Comparison of ENCODE assay signal across 21 mouse cellular contexts in the genomic region with DNA sequence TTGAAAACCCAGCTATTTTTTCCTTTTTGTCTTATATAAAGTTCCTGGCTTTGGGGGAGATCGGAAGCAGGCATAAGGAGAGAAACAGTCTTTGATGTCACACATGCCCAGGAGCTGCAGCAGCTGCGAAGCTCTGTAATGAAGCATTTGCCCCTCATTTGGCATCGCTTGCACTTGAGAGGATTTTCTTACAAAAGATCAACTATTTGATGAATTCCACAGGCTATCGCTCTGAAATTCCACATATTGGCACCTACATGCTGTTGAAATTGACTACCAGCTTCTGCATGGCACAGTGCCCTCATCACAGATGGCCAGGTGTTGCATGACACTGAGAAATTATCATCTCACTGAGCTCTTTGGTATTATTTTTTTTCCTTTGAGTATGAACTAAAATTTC.
DNase-seq lines count a peak whose midpoint lies in the region; ATAC-seq and TF ChIP-seq lines count a peak whose summit lies in the region.
"Had no signal": no experiment of that assay in that cellular context is flagged by ENCODE, and none has a peak within 500 bp of the region (broad histone marks: within the 10 kb centered on the region; RNA-seq: fewer than 3 reads in every experiment).

No protein-coding gene starts in this region.

- H3K4me2 ChIP-seq in hindbrain, embryonic 14.5 days (replicated peaks): no peak overlapping the region
- H3K4me2 ChIP-seq in hindbrain, embryonic 11.5 days (replicated peaks; ENCODE audit: low read depth, low read length): no peak overlapping the region
- H3K4me2 ChIP-seq in midbrain, embryonic 14.5 days (ENCODE audit: low read length): no peak overlapping the region
- H3K4me2 ChIP-seq in midbrain, embryonic 11.5 days: no peak overlapping the region
- H3K4me2 ChIP-seq in forebrain, embryonic 16.5 days (ENCODE audit: low read length): 0 out of 2 replicates have a peak overlapping the region, but pooled peaks have one; percentile 7
- no peak overlapping the region for H3K4me2 ChIP-seq in midbrain, postnatal 0 days (ENCODE audit: low read depth, low read length, poor library complexity, severe bottlenecking)
- H3K4me2 ChIP-seq: heart, embryonic 13.5 days; neural tube, embryonic 13.5 days had no signal

- H3K9ac ChIP-seq in hindbrain, embryonic 14.5 days: no peak overlapping the region
- H3K9ac ChIP-seq in hindbrain, embryonic 11.5 days (ENCODE audit: low read depth, low read length): no peak overlapping the region
- no peak overlapping the region for H3K9ac ChIP-seq in midbrain, embryonic 14.5 days (replicated peaks; ENCODE audit: low read length)
- H3K9ac ChIP-seq in midbrain, embryonic 11.5 days (ENCODE audit: low read length): no peak overlapping the region
- H3K9ac ChIP-seq in forebrain, embryonic 16.5 days (replicated peaks; ENCODE audit: low read depth, low read length): no peak overlapping the region
- no peak overlapping the region for H3K9ac ChIP-seq in midbrain, postnatal 0 days (replicated peaks; ENCODE audit: low read length, poor library complexity, severe bottlenecking)
- H3K9ac ChIP-seq: heart, embryonic 13.5 days; neural tube, embryonic 13.5 days had no signal

- no peak for ATAC-seq in hindbrain, embryonic 14.5 days (ENCODE audit: low FRiP score)
- no peak for ATAC-seq in hindbrain, embryonic 11.5 days (ENCODE audit: low FRiP score)
- no peak for ATAC-seq in midbrain, embryonic 14.5 days (ENCODE audit: low FRiP score, low TSS enrichment)
- ATAC-seq in midbrain, embryonic 11.5 days (ENCODE audit: low FRiP score): no peak; the same call in 1 of the 2 replicates
- peak; percentile 68 for ATAC-seq in forebrain, embryonic 16.5 days
- ATAC-seq in midbrain, postnatal 0 days (ENCODE audit: low FRiP score): 0 out of 2 replicates have a peak, but pooled peaks have one; percentile 38
- ATAC-seq: lung, postnatal 0 days; Patski had no signal

- 54% methylated on average over 4 of the region's 4 CpGs for WGBS in hindbrain, embryonic 14.5 days
- WGBS in hindbrain, embryonic 11.5 days: 74% methylated on average over 4 of the region's 4 CpGs
- 57% methylated on average over 4 of the region's 4 CpGs for WGBS in midbrain, embryonic 14.5 days
- 81% methylated on average over 4 of the region's 4 CpGs for WGBS in midbrain, embryonic 11.5 days
- WGBS in forebrain, embryonic 16.5 days: 22% methylated on average over 4 of the region's 4 CpGs
- 28% methylated on average over 4 of the region's 4 CpGs for WGBS in midbrain, postnatal 0 days

- H3K4me1 ChIP-seq in hindbrain, embryonic 14.5 days (replicated peaks; ENCODE audit: control insufficient read depth, insufficient read depth, low read length): peaks cover 13% of the 10 kb centered on the region
- H3K4me1 ChIP-seq in hindbrain, embryonic 11.5 days (replicated peaks; ENCODE audit: control insufficient read depth, insufficient read depth, low read length): no peaks in the 10 kb centered on the region
- H3K4me1 ChIP-seq in midbrain, embryonic 14.5 days (ENCODE audit: control insufficient read depth, insufficient read depth, low read length): 0 out of 2 replicates have a peak, but pooled peaks cover 5% of the 10 kb centered on the region
- H3K4me1 ChIP-seq in midbrain, embryonic 11.5 days (ENCODE audit: control insufficient read depth, insufficient read depth, low read length): no peaks in the 10 kb centered on the region
- H3K4me1 ChIP-seq in forebrain, embryonic 16.5 days (replicated peaks; ENCODE audit: control insufficient read depth, insufficient read depth, low read length): peaks cover 10% of the 10 kb centered on the region
- no peaks in the 10 kb centered on the region for H3K4me1 ChIP-seq in midbrain, postnatal 0 days (ENCODE audit: insufficient read depth, low read length)
- H3K4me1 ChIP-seq: heart, embryonic 13.5 days had no signal

- TF ChIP-seq CTCF in midbrain, postnatal 0 days (IDR thresholded peaks at IDR 0.05): no peak

- no peak overlapping the region for H3K27ac ChIP-seq in hindbrain, embryonic 14.5 days
- H3K27ac ChIP-seq in hindbrain, embryonic 11.5 days (ENCODE audit: low read depth, low read length): no peak overlapping the region
- no peak overlapping the region for H3K27ac ChIP-seq in midbrain, embryonic 14.5 days (replicated peaks; ENCODE audit: low read depth, low read length)
- H3K27ac ChIP-seq in midbrain, embryonic 11.5 days (ENCODE audit: low read depth, low read length): no peak overlapping the region
- no peak overlapping the region for H3K27ac ChIP-seq in forebrain, embryonic 16.5 days (ENCODE audit: low read length)
- H3K27ac ChIP-seq in midbrain, postnatal 0 days (ENCODE audit: low read depth, low read length): no peak overlapping the region
- H3K27ac ChIP-seq: heart, embryonic 13.5 days; neural tube, embryonic 13.5 days had no signal

- H3K9me3 ChIP-seq in hindbrain, embryonic 14.5 days (ENCODE audit: control insufficient read depth, low read length): peaks cover 5% of the 10 kb centered on the region; the same call in 1 of the 2 replicates
- H3K9me3 ChIP-seq in hindbrain, embryonic 11.5 days (ENCODE audit: control insufficient read depth, low read length): no peaks in the 10 kb centered on the region
- H3K9me3 ChIP-seq in midbrain, embryonic 14.5 days (ENCODE audit: control insufficient read depth, low read length): no peaks in the 10 kb centered on the region
- no peaks in the 10 kb centered on the region; the same call in 1 of the 2 replicates for H3K9me3 ChIP-seq in midbrain, embryonic 11.5 days (ENCODE audit: control insufficient read depth, low read length)
- H3K9me3 ChIP-seq in forebrain, embryonic 16.5 days (ENCODE audit: control insufficient read depth, low read length): 0 out of 2 replicates have a peak, but pooled peaks cover 5% of the 10 kb centered on the region
- no peaks in the 10 kb centered on the region for H3K9me3 ChIP-seq in midbrain, postnatal 0 days (ENCODE audit: low read length)
- H3K9me3 ChIP-seq: neural tube, embryonic 13.5 days had no signal

- H3K4me3 ChIP-seq in hindbrain, embryonic 14.5 days (replicated peaks; ENCODE audit: low read length): no peak overlapping the region
- H3K4me3 ChIP-seq in hindbrain, embryonic 11.5 days (ENCODE audit: low read depth, low read length): no peak overlapping the region
- H3K4me3 ChIP-seq in midbrain, embryonic 14.5 days (replicated peaks; ENCODE audit: low read depth, low read length): no peak overlapping the region
- no peak overlapping the region for H3K4me3 ChIP-seq in midbrain, embryonic 11.5 days (ENCODE audit: low read depth, low read length)
- no peak overlapping the region for H3K4me3 ChIP-seq in forebrain, embryonic 16.5 days (replicated peaks; ENCODE audit: low read length)
- H3K4me3 ChIP-seq in midbrain, postnatal 0 days (ENCODE audit: low read depth, low read length): no peak overlapping the region
- H3K4me3 ChIP-seq: heart, embryonic 13.5 days; neural tube, embryonic 13.5 days had no signal

- peak; percentile 38 for DNase-seq in hindbrain, embryonic 14.5 days (ENCODE audit: low spot score)
- no peak for DNase-seq in hindbrain, embryonic 11.5 days (ENCODE audit: low spot score)
- peak; percentile 62 for DNase-seq in midbrain, embryonic 14.5 days
- no peak for DNase-seq in midbrain, embryonic 11.5 days (ENCODE audit: low spot score, missing footprints)
- peak; percentile 62 for DNase-seq in midbrain, postnatal 0 days (ENCODE audit: low spot score)
- no peak for DNase-seq in thymus, postnatal 10 days (ENCODE audit: low spot score in 2 of 2)
- DNase-seq: adrenal gland, postnatal 10 days; cerebellum, adult 11-12 months; gastrocnemius, postnatal 10 days; heart, adult 11 months; heart, postnatal 36 days; kidney, adult 8-10 months; kidney, postnatal 25 days; liver; right cerebral cortex, adult 18-20 months; thymus, postnatal 4 days had no signal

- no peaks in the 10 kb centered on the region for H3K36me3 ChIP-seq in hindbrain, embryonic 14.5 days (replicated peaks; ENCODE audit: control insufficient read depth, insufficient read depth)
- no peaks in the 10 kb centered on the region for H3K36me3 ChIP-seq in hindbrain, embryonic 11.5 days (ENCODE audit: control insufficient read depth, insufficient read depth, low read length)
- H3K36me3 ChIP-seq in midbrain, embryonic 14.5 days (ENCODE audit: control insufficient read depth, insufficient read depth, low read length): no peaks in the 10 kb centered on the region
- H3K36me3 ChIP-seq in midbrain, embryonic 11.5 days (ENCODE audit: control insufficient read depth, insufficient read depth, low read length): no peaks in the 10 kb centered on the region
- no peaks in the 10 kb centered on the region for H3K36me3 ChIP-seq in forebrain, embryonic 16.5 days (ENCODE audit: control insufficient read depth, insufficient read depth)
- H3K36me3 ChIP-seq in midbrain, postnatal 0 days (ENCODE audit: insufficient read depth, low read length): no peaks in the 10 kb centered on the region
- H3K36me3 ChIP-seq: heart, embryonic 13.5 days; neural tube, embryonic 13.5 days had no signal

- H3K27me3 ChIP-seq in hindbrain, embryonic 14.5 days (ENCODE audit: control insufficient read depth, insufficient read depth, low read length): no peaks in the 10 kb centered on the region
- no peaks in the 10 kb centered on the region for H3K27me3 ChIP-seq in hindbrain, embryonic 11.5 days (ENCODE audit: control insufficient read depth, insufficient read depth, low read length)
- no peaks in the 10 kb centered on the region for H3K27me3 ChIP-seq in midbrain, embryonic 14.5 days (ENCODE audit: control insufficient read depth, insufficient read depth, low read length)
- no peaks in the 10 kb centered on the region for H3K27me3 ChIP-seq in midbrain, embryonic 11.5 days (ENCODE audit: control insufficient read depth, insufficient read depth, low read length)
- no peaks in the 10 kb centered on the region for H3K27me3 ChIP-seq in forebrain, embryonic 16.5 days (replicated peaks; ENCODE audit: control insufficient read depth, insufficient read depth, low read length)
- H3K27me3 ChIP-seq in midbrain, postnatal 0 days (ENCODE audit: insufficient read depth, low read length): no peaks in the 10 kb centered on the region
- H3K27me3 ChIP-seq: heart, embryonic 13.5 days; neural tube, embryonic 13.5 days; Patski had no signal

Comparison
In these comparisons a context has a peak if more than half of its experiments do, and no peak if none do; other contexts are left out.
1. ATAC-seq: peak in forebrain, embryonic 16.5 days (single experiment) and midbrain, postnatal 0 days (single experiment); none in hindbrain, embryonic 14.5 days (single experiment), hindbrain, embryonic 11.5 days (single experiment), midbrain, embryonic 14.5 days (single experiment) and midbrain, embryonic 11.5 days (single experiment).
2. DNase-seq: peak in hindbrain, embryonic 14.5 days (single experiment), midbrain, embryonic 14.5 days (single experiment) and midbrain, postnatal 0 days (single experiment); none in hindbrain, embryonic 11.5 days (single experiment), midbrain, embryonic 11.5 days (single experiment) and thymus, postnatal 10 days (0 of 2).